In genomic region chrX:107008968-107009367, GRCm38 (mm10) we compare ENCODE assay signal across 21 mouse cellular contexts.
DNase-seq lines count a peak whose midpoint lies in the region; ATAC-seq and TF ChIP-seq lines count a peak whose summit lies in the region.
"Had no signal": no experiment of that assay in that cellular context is flagged by ENCODE, and none has a peak within 500 bp of the region (broad histone marks: within the 10 kb centered on the region; RNA-seq: fewer than 3 reads in every experiment).

No protein-coding gene starts in this region.

- H3K9ac ChIP-seq in embryonic facial prominence, embryonic 11.5 days (replicated peaks; ENCODE audit: low read length) = no peak overlapping the region
- H3K9ac ChIP-seq in midbrain, postnatal 0 days (replicated peaks; ENCODE audit: low read length, poor library complexity, severe bottlenecking) = no peak overlapping the region
- H3K9ac ChIP-seq in midbrain, embryonic 13.5 days (replicated peaks) = no peak overlapping the region
- no peak overlapping the region for H3K9ac ChIP-seq in embryonic facial prominence, embryonic 15.5 days
- H3K9ac ChIP-seq in limb, embryonic 15.5 days = no peak overlapping the region
- H3K9ac ChIP-seq: midbrain, embryonic 12.5 days; neural tube, embryonic 15.5 days had no signal

- no peaks in the 10 kb centered on the region for H3K36me3 ChIP-seq in embryonic facial prominence, embryonic 11.5 days (replicated peaks; ENCODE audit: control insufficient read depth, insufficient read depth, low read depth, low read length)
- H3K36me3 ChIP-seq in embryonic facial prominence, embryonic 10.5 days (replicated peaks) = no peaks in the 10 kb centered on the region
- no peaks in the 10 kb centered on the region for H3K36me3 ChIP-seq in midbrain, postnatal 0 days (ENCODE audit: insufficient read depth, low read length)
- no peaks in the 10 kb centered on the region for H3K36me3 ChIP-seq in midbrain, embryonic 13.5 days
- H3K36me3 ChIP-seq in embryonic facial prominence, embryonic 15.5 days = no peaks in the 10 kb centered on the region
- H3K36me3 ChIP-seq in limb, embryonic 15.5 days = no peaks in the 10 kb centered on the region
- H3K36me3 ChIP-seq: heart, embryonic 10.5 days; midbrain, embryonic 12.5 days; neural tube, embryonic 15.5 days had no signal

- no peak for TF ChIP-seq CTCF in midbrain, postnatal 0 days (IDR thresholded peaks at IDR 0.05)

- no peak for ATAC-seq in embryonic facial prominence, embryonic 11.5 days (replicated peaks; ENCODE audit: insufficient number of reproducible peaks, low FRiP score, low TSS enrichment, low read depth)
- ATAC-seq in midbrain, postnatal 0 days (ENCODE audit: low FRiP score) = no peak
- no peak for ATAC-seq in midbrain, embryonic 13.5 days
- 0 out of 2 replicates have a peak, but pooled peaks have one; percentile 34 for ATAC-seq in embryonic facial prominence, embryonic 15.5 days (ENCODE audit: insufficient number of reproducible peaks, low FRiP score, low TSS enrichment, low read depth)
- ATAC-seq in limb, embryonic 15.5 days (ENCODE audit: insufficient number of reproducible peaks, low FRiP score, low TSS enrichment, low read depth) = no peak
- ATAC-seq: forebrain, embryonic 16.5 days; intestine, embryonic 16.5 days; lung, postnatal 0 days had no signal

- no peak overlapping the region for H3K27ac ChIP-seq in embryonic facial prominence, embryonic 11.5 days (replicated peaks; ENCODE audit: low read depth, low read length)
- H3K27ac ChIP-seq in embryonic facial prominence, embryonic 10.5 days (replicated peaks) = no peak overlapping the region
- no peak overlapping the region for H3K27ac ChIP-seq in midbrain, postnatal 0 days (ENCODE audit: low read depth, low read length)
- no peak overlapping the region for H3K27ac ChIP-seq in midbrain, embryonic 13.5 days
- peak overlapping the region; percentile 48; the same call in 1 of the 2 replicates for H3K27ac ChIP-seq in embryonic facial prominence, embryonic 15.5 days (replicated peaks)
- 0 out of 2 replicates have a peak overlapping the region, but pooled peaks have one; percentile 11 for H3K27ac ChIP-seq in limb, embryonic 15.5 days
- H3K27ac ChIP-seq: heart, embryonic 10.5 days; layer of hippocampus, adult 2 months; midbrain, embryonic 12.5 days; neural tube, embryonic 15.5 days had no signal

- H3K4me3 ChIP-seq in embryonic facial prominence, embryonic 11.5 days (ENCODE audit: low read depth, low read length) = no peak overlapping the region
- H3K4me3 ChIP-seq in embryonic facial prominence, embryonic 10.5 days = no peak overlapping the region
- no peak overlapping the region for H3K4me3 ChIP-seq in midbrain, postnatal 0 days (ENCODE audit: low read depth, low read length)
- no peak overlapping the region for H3K4me3 ChIP-seq in midbrain, embryonic 13.5 days (replicated peaks)
- H3K4me3 ChIP-seq in embryonic facial prominence, embryonic 15.5 days (replicated peaks) = no peak overlapping the region
- no peak overlapping the region for H3K4me3 ChIP-seq in limb, embryonic 15.5 days
- H3K4me3 ChIP-seq: heart, embryonic 10.5 days; layer of hippocampus, adult 2 months; midbrain, embryonic 12.5 days; neural tube, embryonic 15.5 days had no signal

- WGBS in embryonic facial prominence, embryonic 11.5 days = 33% methylated on average over 4 of the region's 4 CpGs
- WGBS in embryonic facial prominence, embryonic 10.5 days = 37% methylated on average over 4 of the region's 4 CpGs
- 62% methylated on average over 4 of the region's 4 CpGs for WGBS in midbrain, postnatal 0 days
- WGBS in midbrain, embryonic 13.5 days = 72% methylated on average over 4 of the region's 4 CpGs
- 20% methylated on average over 4 of the region's 4 CpGs for WGBS in embryonic facial prominence, embryonic 15.5 days
- WGBS in limb, embryonic 15.5 days = 20% methylated on average over 4 of the region's 4 CpGs

- no peak overlapping the region for H3K4me2 ChIP-seq in embryonic facial prominence, embryonic 11.5 days (ENCODE audit: low read depth, low read length)
- no peak overlapping the region for H3K4me2 ChIP-seq in midbrain, postnatal 0 days (ENCODE audit: low read depth, low read length, poor library complexity, severe bottlenecking)
- H3K4me2 ChIP-seq in midbrain, embryonic 13.5 days (replicated peaks) = no peak overlapping the region
- H3K4me2 ChIP-seq in embryonic facial prominence, embryonic 15.5 days (replicated peaks) = no peak overlapping the region
- H3K4me2 ChIP-seq in limb, embryonic 15.5 days = no peak overlapping the region
- H3K4me2 ChIP-seq: midbrain, embryonic 12.5 days; neural tube, embryonic 15.5 days had no signal

- H3K9me3 ChIP-seq in embryonic facial prominence, embryonic 11.5 days (replicated peaks; ENCODE audit: control insufficient read depth, low read length) = no peaks in the 10 kb centered on the region
- no peaks in the 10 kb centered on the region for H3K9me3 ChIP-seq in embryonic facial prominence, embryonic 10.5 days
- no peaks in the 10 kb centered on the region for H3K9me3 ChIP-seq in midbrain, postnatal 0 days (ENCODE audit: low read length)
- no peaks in the 10 kb centered on the region for H3K9me3 ChIP-seq in midbrain, embryonic 13.5 days
- no peaks in the 10 kb centered on the region for H3K9me3 ChIP-seq in embryonic facial prominence, embryonic 15.5 days (replicated peaks)
- H3K9me3 ChIP-seq in limb, embryonic 15.5 days = no peaks in the 10 kb centered on the region
- H3K9me3 ChIP-seq: heart, embryonic 10.5 days; midbrain, embryonic 12.5 days; neural tube, embryonic 15.5 days had no signal

- no peaks in the 10 kb centered on the region for H3K27me3 ChIP-seq in embryonic facial prominence, embryonic 11.5 days (ENCODE audit: control insufficient read depth, insufficient read depth, low read length)
- peaks cover 3% of the 10 kb centered on the region; the same call in 1 of the 2 replicates for H3K27me3 ChIP-seq in embryonic facial prominence, embryonic 10.5 days (replicated peaks; ENCODE audit: low read depth, poor library complexity, severe bottlenecking)
- no peaks in the 10 kb centered on the region for H3K27me3 ChIP-seq in midbrain, postnatal 0 days (ENCODE audit: insufficient read depth, low read length)
- no peaks in the 10 kb centered on the region for H3K27me3 ChIP-seq in midbrain, embryonic 13.5 days
- no peaks in the 10 kb centered on the region for H3K27me3 ChIP-seq in embryonic facial prominence, embryonic 15.5 days
- no peaks in the 10 kb centered on the region for H3K27me3 ChIP-seq in limb, embryonic 15.5 days
- H3K27me3 ChIP-seq: neural tube, embryonic 15.5 days had no signal

- H3K4me1 ChIP-seq in embryonic facial prominence, embryonic 11.5 days (ENCODE audit: control insufficient read depth, insufficient read depth, low read length) = no peaks in the 10 kb centered on the region
- 0 out of 2 replicates have a peak, but pooled peaks cover 2% of the 10 kb centered on the region for H3K4me1 ChIP-seq in embryonic facial prominence, embryonic 10.5 days
- H3K4me1 ChIP-seq in midbrain, postnatal 0 days (ENCODE audit: insufficient read depth, low read length) = no peaks in the 10 kb centered on the region
- H3K4me1 ChIP-seq in midbrain, embryonic 13.5 days (replicated peaks) = no peaks in the 10 kb centered on the region
- no peaks in the 10 kb centered on the region for H3K4me1 ChIP-seq in embryonic facial prominence, embryonic 15.5 days
- H3K4me1 ChIP-seq in limb, embryonic 15.5 days = no peaks in the 10 kb centered on the region
- H3K4me1 ChIP-seq: heart, embryonic 10.5 days; midbrain, embryonic 12.5 days; neural tube, embryonic 15.5 days had no signal

- peak; percentile 62 for DNase-seq in embryonic facial prominence, embryonic 11.5 days (ENCODE audit: low spot score)
- no peak for DNase-seq in embryonic facial prominence, embryonic 10.5 days (ENCODE audit: low spot score)
- peak; percentile 15 for DNase-seq in midbrain, postnatal 0 days (ENCODE audit: low spot score)
- DNase-seq in urinary bladder, postnatal 14 days (ENCODE audit: low spot score) = no peak
- DNase-seq in adrenal gland, adult 8-10 months = no peak
- DNase-seq: adrenal gland, postnatal 10 days; cerebellum, postnatal 36 days; gastrocnemius, postnatal 36 days; liver; spleen, adult 18-20 months; thymus, postnatal 36 days had no signal

Comparison
In these comparisons a context has a peak if more than half of its experiments do, and no peak if none do; other contexts are left out.
1. DNase-seq: peak in embryonic facial prominence, embryonic 11.5 days (single experiment) and midbrain, postnatal 0 days (single experiment); none in embryonic facial prominence, embryonic 10.5 days (single experiment), urinary bladder, postnatal 14 days (single experiment) and adrenal gland, adult 8-10 months (single experiment).
2. H3K27ac ChIP-seq: peak in embryonic facial prominence, embryonic 15.5 days (single experiment) and limb, embryonic 15.5 days (single experiment); none in embryonic facial prominence, embryonic 11.5 days (single experiment), embryonic facial prominence, embryonic 10.5 days (single experiment), midbrain, postnatal 0 days (single experiment) and midbrain, embryonic 13.5 days (single experiment).